Mouse (Mus musculus): ENCODE measurements around the gene Nacc2. TPM values are rescaled to one million over a fixed set of nuclear protein-coding genes. Genes with fewer than 3 reads are reported as not detected.

Gene Nacc2
- polyA plus RNA-seq, 1 experiment from 2014 or later, result 6.1 TPM

DNA sequence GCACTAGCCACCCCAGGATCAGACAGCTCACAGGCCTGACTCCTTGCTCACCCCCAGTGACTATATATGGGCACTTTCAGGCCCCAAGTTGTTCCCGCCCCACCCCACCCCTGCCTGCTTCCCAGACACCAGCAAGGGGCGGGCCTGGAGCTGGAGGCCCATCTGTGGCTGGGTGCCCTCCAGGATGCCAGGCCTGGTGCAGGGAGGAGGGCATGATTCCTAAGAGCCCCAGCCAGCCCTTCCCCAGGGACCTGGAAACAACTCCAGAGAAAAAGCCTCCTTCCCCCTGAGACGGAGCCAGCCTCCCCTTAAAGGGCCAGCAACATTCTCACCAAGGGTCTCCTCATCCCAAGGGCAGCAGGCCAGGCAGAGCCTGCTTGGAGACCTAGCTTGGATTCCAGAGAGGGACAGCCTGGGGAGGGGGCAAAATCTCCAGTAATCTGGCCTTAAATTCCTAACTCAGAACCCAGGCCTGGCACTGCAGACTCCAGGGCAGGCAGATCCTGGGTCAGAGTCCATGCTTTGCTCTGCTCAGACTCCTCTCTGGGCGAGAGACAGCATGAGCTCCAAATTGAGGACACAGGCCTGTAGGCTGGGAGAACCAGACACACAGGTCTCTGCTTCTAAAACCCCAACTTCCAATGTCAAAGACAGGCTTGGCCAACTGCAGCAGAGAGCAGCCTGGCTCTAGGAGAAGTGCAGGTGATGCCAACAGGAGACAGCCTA lies 4.3 kb downstream of the Nacc2 start:
- Histone ChIP-seq H3K9ac (ENCODE audit: low read length) (no peak overlapping the region), H3K4me3 (ENCODE audit: low read depth, low read length) (no peak overlapping the region), H3K36me3 (ENCODE audit: control insufficient read depth, insufficient read depth, low read length) (no peaks in the 10 kb centered on the region), H3K27me3 (replicated peaks; ENCODE audit: control insufficient read depth, insufficient read depth, low read length) (peaks cover 26% of the 10 kb centered on the region), H3K9me3 (replicated peaks; ENCODE audit: control insufficient read depth, low read length) (no peaks in the 10 kb centered on the region), H3K27ac (ENCODE audit: low read depth, low read length) (no peak overlapping the region), H3K4me1 (ENCODE audit: control insufficient read depth, insufficient read depth, low read length) (0 out of 2 replicates have a peak, but pooled peaks cover 10% of the 10 kb centered on the region), H3K4me2 (ENCODE audit: low read length) (no peak overlapping the region)
- peak; percentile 32 for DNase-seq (ENCODE audit: low spot score)
- no peak for ATAC-seq
- WGBS, result 39% methylated on average over 4 of the region's 4 CpGs

GRCm38 (mm10) chr2:26117580-26117979 lies 5.4 kb downstream of the Nacc2 start:
- ATAC-seq, result no peak
- Histone ChIP-seq H3K9ac (ENCODE audit: low read length) (no peak overlapping the region), H3K27me3 (replicated peaks; ENCODE audit: control insufficient read depth, insufficient read depth, low read length) (peaks cover 16% of the 10 kb centered on the region), H3K4me3 (ENCODE audit: low read depth, low read length) (no peak overlapping the region), H3K27ac (ENCODE audit: low read depth, low read length) (no peak overlapping the region), H3K4me2 (ENCODE audit: low read length) (no peak overlapping the region), H3K36me3 (ENCODE audit: control insufficient read depth, insufficient read depth, low read length) (no peaks in the 10 kb centered on the region), H3K4me1 (ENCODE audit: control insufficient read depth, insufficient read depth, low read length) (0 out of 2 replicates have a peak, but pooled peaks cover 4% of the 10 kb centered on the region), H3K9me3 (replicated peaks; ENCODE audit: control insufficient read depth, low read length) (no peaks in the 10 kb centered on the region)
- no peak for DNase-seq (ENCODE audit: low spot score)
- 11% methylated on average over 1 of the region's 1 CpGs for WGBS

DNA sequence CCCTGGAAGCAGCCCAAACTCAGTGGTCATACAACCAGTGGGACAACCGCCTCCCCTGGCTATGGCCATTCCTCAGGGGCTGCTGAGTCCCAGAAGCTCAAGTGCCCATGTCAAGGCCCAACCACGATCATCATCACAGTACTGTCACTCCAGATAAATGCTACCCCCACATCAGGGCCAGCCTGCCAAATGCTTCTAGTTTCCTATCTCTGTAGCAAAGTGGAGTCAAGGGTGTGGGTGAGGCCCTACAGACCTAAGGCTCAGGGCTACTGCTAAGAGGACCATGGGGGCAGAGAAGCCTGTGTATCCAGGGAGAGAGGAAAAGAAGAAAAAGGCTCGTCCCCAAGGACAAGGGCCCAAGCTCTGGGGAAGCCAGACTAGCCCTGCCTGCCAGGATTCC lies 6.5 kb downstream of the Nacc2 start:
- peaks cover 7% of the 10 kb centered on the region for H3K27me3 ChIP-seq (replicated peaks; ENCODE audit: control insufficient read depth, insufficient read depth, low read length)
- no peak for DNase-seq (ENCODE audit: low spot score)
- H3K4me1 ChIP-seq (ENCODE audit: control insufficient read depth, insufficient read depth, low read length), result no peaks in the 10 kb centered on the region
- no peak overlapping the region for H3K4me3 ChIP-seq (ENCODE audit: low read depth, low read length)
- no peaks in the 10 kb centered on the region for H3K36me3 ChIP-seq (ENCODE audit: control insufficient read depth, insufficient read depth, low read length)
- ATAC-seq, result no peak
- H3K9ac ChIP-seq (ENCODE audit: low read length), result no peak overlapping the region
- H3K9me3 ChIP-seq (replicated peaks; ENCODE audit: control insufficient read depth, low read length), result no peaks in the 10 kb centered on the region
- 82% methylated on average over 3 of the region's 3 CpGs for WGBS
- no peak overlapping the region for H3K27ac ChIP-seq (ENCODE audit: low read depth, low read length)
- no peak overlapping the region for H3K4me2 ChIP-seq (ENCODE audit: low read length)

DNA sequence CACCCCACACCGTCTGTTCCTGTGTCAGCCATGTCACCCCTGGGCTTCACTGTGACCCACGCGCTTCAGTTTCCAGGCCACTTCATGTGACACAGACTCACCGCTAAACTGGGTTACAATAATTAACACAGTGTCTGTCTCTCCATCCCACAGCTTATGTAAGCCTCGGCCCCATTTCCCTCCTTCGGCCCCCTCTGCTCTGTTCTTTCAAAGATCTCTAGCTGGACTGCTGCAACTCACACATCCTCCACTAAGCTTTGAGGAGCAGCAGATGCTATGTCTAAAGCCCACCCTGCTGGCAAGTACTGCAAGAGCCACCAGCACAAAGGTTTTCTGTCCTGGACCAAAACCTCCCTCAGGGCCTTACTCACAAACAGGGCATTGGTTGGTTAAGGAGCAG lies 7.8 kb downstream of the Nacc2 start:
- no peaks in the 10 kb centered on the region for H3K27me3 ChIP-seq (replicated peaks; ENCODE audit: control insufficient read depth, insufficient read depth, low read length)

GRCm38 (mm10) chr2:26108237-26108636 lies 14.8 kb downstream of the Nacc2 start:
- H3K27ac ChIP-seq (ENCODE audit: low read depth, low read length), result no peak overlapping the region
- H3K27me3 ChIP-seq (replicated peaks; ENCODE audit: control insufficient read depth, insufficient read depth, low read length), result no peaks in the 10 kb centered on the region
- H3K4me1 ChIP-seq (ENCODE audit: control insufficient read depth, insufficient read depth, low read length), result no peaks in the 10 kb centered on the region
- no peak overlapping the region for H3K4me3 ChIP-seq (ENCODE audit: low read depth, low read length)
- no peak for DNase-seq (ENCODE audit: low spot score)
- WGBS, result 85% methylated on average over 6 of the region's 6 CpGs
- no peak overlapping the region for H3K9ac ChIP-seq (ENCODE audit: low read length)
- H3K36me3 ChIP-seq (ENCODE audit: control insufficient read depth, insufficient read depth, low read length), result no peaks in the 10 kb centered on the region
- no peak for ATAC-seq
- H3K4me2 ChIP-seq (ENCODE audit: low read length), result no peak overlapping the region
- H3K9me3 ChIP-seq (replicated peaks; ENCODE audit: control insufficient read depth, low read length), result no peaks in the 10 kb centered on the region

More for the DNA sequence above, 7.8 kb downstream of the Nacc2 start:
- Histone ChIP-seq H3K4me3 (ENCODE audit: low read depth, low read length) (no peak overlapping the region), H3K9ac (ENCODE audit: low read length) (no peak overlapping the region), H3K27ac (ENCODE audit: low read depth, low read length) (no peak overlapping the region), H3K4me2 (ENCODE audit: low read length) (no peak overlapping the region), H3K36me3 (ENCODE audit: control insufficient read depth, insufficient read depth, low read length) (no peaks in the 10 kb centered on the region), H3K9me3 (replicated peaks; ENCODE audit: control insufficient read depth, low read length) (no peaks in the 10 kb centered on the region), H3K4me1 (ENCODE audit: control insufficient read depth, insufficient read depth, low read length) (no peaks in the 10 kb centered on the region)
- ATAC-seq (no peak), DNase-seq (ENCODE audit: low spot score) (no peak)
- WGBS, result 80% methylated on average over 6 of the region's 6 CpGs

DNA sequence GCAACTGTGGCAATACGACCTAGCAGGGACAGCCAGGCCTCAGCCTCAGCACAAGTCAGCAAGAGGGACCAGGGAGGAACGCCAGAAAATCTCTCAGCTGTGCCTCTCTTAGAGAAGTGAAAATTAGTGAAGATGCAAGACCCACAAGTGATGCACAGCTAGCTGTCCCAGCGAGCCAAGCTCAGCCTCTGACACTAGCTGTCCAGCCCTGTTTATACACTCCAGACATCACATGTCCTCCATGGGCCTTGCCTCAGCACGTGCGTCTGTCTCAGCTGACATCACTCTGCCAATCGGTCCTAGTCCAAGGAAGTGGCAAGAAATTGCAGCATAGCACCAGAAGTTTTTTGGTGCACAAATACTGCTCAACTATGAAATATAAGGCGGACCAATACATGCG lies 16.0 kb downstream of the Nacc2 start:
- no peaks in the 10 kb centered on the region for H3K9me3 ChIP-seq (replicated peaks; ENCODE audit: control insufficient read depth, low read length)
- no peaks in the 10 kb centered on the region for H3K27me3 ChIP-seq (replicated peaks; ENCODE audit: control insufficient read depth, insufficient read depth, low read length)
- DNase-seq (ENCODE audit: low spot score) (no peak), ATAC-seq (no peak)
- no peak overlapping the region for H3K4me2 ChIP-seq (ENCODE audit: low read length)
- H3K4me3 ChIP-seq (ENCODE audit: low read depth, low read length), result no peak overlapping the region
- H3K36me3 ChIP-seq (ENCODE audit: control insufficient read depth, insufficient read depth, low read length), result no peaks in the 10 kb centered on the region
- no peak overlapping the region for H3K9ac ChIP-seq (ENCODE audit: low read length)
- H3K4me1 ChIP-seq (ENCODE audit: control insufficient read depth, insufficient read depth, low read length), result no peaks in the 10 kb centered on the region
- WGBS, result 80% methylated on average over 8 of the region's 8 CpGs
- no peak overlapping the region for H3K27ac ChIP-seq (ENCODE audit: low read depth, low read length)

GRCm38 (mm10) chr2:26106233-26106632 lies 16.8 kb downstream of the Nacc2 start:
- ATAC-seq, result no peak
- Histone ChIP-seq H3K4me3 (ENCODE audit: low read depth, low read length) (no peak overlapping the region), H3K36me3 (ENCODE audit: control insufficient read depth, insufficient read depth, low read length) (no peaks in the 10 kb centered on the region), H3K4me1 (ENCODE audit: control insufficient read depth, insufficient read depth, low read length) (no peaks in the 10 kb centered on the region), H3K4me2 (ENCODE audit: low read length) (no peak overlapping the region), H3K9ac (ENCODE audit: low read length) (no peak overlapping the region), H3K9me3 (replicated peaks; ENCODE audit: control insufficient read depth, low read length) (no peaks in the 10 kb centered on the region), H3K27ac (ENCODE audit: low read depth, low read length) (no peak overlapping the region), H3K27me3 (replicated peaks; ENCODE audit: control insufficient read depth, insufficient read depth, low read length) (no peaks in the 10 kb centered on the region)
- no peak for DNase-seq (ENCODE audit: low spot score)
- 85% methylated on average over 2 of the region's 2 CpGs for WGBS

GRCm38 (mm10) chr2:26100296-26100695 lies 22.7 kb downstream of the Nacc2 start:
- H3K4me3 ChIP-seq (ENCODE audit: low read depth, low read length), result no peak overlapping the region
- WGBS, result 75% methylated on average over 4 of the region's 4 CpGs
- H3K36me3 ChIP-seq (ENCODE audit: control insufficient read depth, insufficient read depth, low read length), result no peaks in the 10 kb centered on the region
- no peak overlapping the region for H3K27ac ChIP-seq (ENCODE audit: low read depth, low read length)
- ATAC-seq, result no peak
- no peaks in the 10 kb centered on the region for H3K9me3 ChIP-seq (replicated peaks; ENCODE audit: control insufficient read depth, low read length)
- no peaks in the 10 kb centered on the region for H3K27me3 ChIP-seq (replicated peaks; ENCODE audit: control insufficient read depth, insufficient read depth, low read length)
- DNase-seq (ENCODE audit: low spot score), result no peak
- no peak overlapping the region for H3K9ac ChIP-seq (ENCODE audit: low read length)
- no peaks in the 10 kb centered on the region for H3K4me1 ChIP-seq (ENCODE audit: control insufficient read depth, insufficient read depth, low read length)
- no peak overlapping the region for H3K4me2 ChIP-seq (ENCODE audit: low read length)

DNA sequence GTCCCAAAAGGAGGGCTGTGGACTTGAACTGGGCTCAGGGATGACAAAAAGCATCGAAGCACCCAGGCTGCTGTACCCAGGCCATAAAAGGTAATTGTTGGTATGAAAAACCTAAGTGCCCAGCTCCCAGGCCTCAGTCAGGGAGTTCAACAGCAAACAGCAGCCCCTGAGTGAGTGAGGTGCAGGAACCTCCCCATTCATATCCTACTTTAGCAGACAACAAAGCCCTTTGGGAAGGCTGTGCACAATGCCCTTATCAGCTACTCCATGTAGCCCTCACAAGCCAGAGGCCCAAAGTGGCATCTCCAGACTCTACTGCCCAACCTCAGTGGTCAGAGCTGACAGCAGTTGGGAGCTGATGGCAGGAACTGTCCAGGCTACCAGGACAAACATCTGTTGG lies 23.2 kb downstream of the Nacc2 start:
- 75% methylated on average over 1 of the region's 1 CpGs for WGBS
- no peaks in the 10 kb centered on the region for H3K27me3 ChIP-seq (replicated peaks; ENCODE audit: control insufficient read depth, insufficient read depth, low read length)
- ATAC-seq, result no peak

More for the DNA sequence above, 23.2 kb downstream of the Nacc2 start:
- H3K4me3 ChIP-seq (ENCODE audit: low read depth, low read length), result no peak overlapping the region
- no peaks in the 10 kb centered on the region for H3K36me3 ChIP-seq (ENCODE audit: control insufficient read depth, insufficient read depth, low read length)
- no peaks in the 10 kb centered on the region for H3K9me3 ChIP-seq (replicated peaks; ENCODE audit: control insufficient read depth, low read length)
- no peaks in the 10 kb centered on the region for H3K4me1 ChIP-seq (ENCODE audit: control insufficient read depth, insufficient read depth, low read length)
- H3K27ac ChIP-seq (ENCODE audit: low read depth, low read length), result no peak overlapping the region
- H3K4me2 ChIP-seq (ENCODE audit: low read length), result no peak overlapping the region
- no peak overlapping the region for H3K9ac ChIP-seq (ENCODE audit: low read length)
- DNase-seq (ENCODE audit: low spot score), result no peak
